Mouse (Mus musculus) T-cell, adult 2 months (primary cell): ENCODE results near the gene Hsph1.

Experiments used
- DNase-seq: peaks from one replicate; pipeline ENCODE4 v3.0.0; 2022; ENCODE audit warnings: low spot score

Gene Hsph1

GRCm38 (mm10) chr5:149642366-149642765 lies 6.2 kb upstream of the Hsph1 start:
- no peak for DNase-seq

GRCm38 (mm10) chr5:149641277-149641892 lies 5.2 kb upstream of the Hsph1 start:
- DNase-seq = no peak

GRCm38 (mm10) chr5:149637306-149637705 lies 1.1 kb upstream of the Hsph1 start:
- DNase-seq = no peak

- DNase-seq = no peak
These were observed 620 bp downstream of the Hsph1 start for GRCm38 (mm10) chr5:149635556-149635955.

- DNase-seq = no peak
These were observed 1.7 kb downstream of the Hsph1 start for GRCm38 (mm10) chr5:149634409-149635035.

- DNase-seq = no peak
These were observed 10.6 kb downstream of the Hsph1 start for GRCm38 (mm10) chr5:149625547-149625946.

GRCm38 (mm10) chr5:149623815-149624675 lies 12.1 kb downstream of the Hsph1 start:
- no peak for DNase-seq

GRCm38 (mm10) chr5:149622644-149623043 lies 13.5 kb downstream of the Hsph1 start:
- DNase-seq = no peak

- no peak for DNase-seq
These were observed 14.0 kb downstream of the Hsph1 start for GRCm38 (mm10) chr5:149622152-149622551.

GRCm38 (mm10) chr5:149617776-149618425 lies 18.3 kb downstream of the Hsph1 start:
- no peak for DNase-seq

GRCm38 (mm10) chr5:149616817-149617216 lies 19.4 kb downstream of the Hsph1 start:
- no peak for DNase-seq

- no peak for DNase-seq
These were observed 20.0 kb downstream of the Hsph1 start for GRCm38 (mm10) chr5:149616138-149616537.

- no peak for DNase-seq
These were observed 23.4 kb downstream of the Hsph1 start for GRCm38 (mm10) chr5:149612740-149613139.

GRCm38 (mm10) chr5:149612165-149612518 lies 24.0 kb downstream of the Hsph1 start:
- DNase-seq = no peak

GRCm38 (mm10) chr5:149611476-149612164 lies 24.6 kb downstream of the Hsph1 start:
- DNase-seq = no peak

- DNase-seq = no peak
These were observed 29.0 kb downstream of the Hsph1 start for GRCm38 (mm10) chr5:149607083-149607720.

GRCm38 (mm10) chr5:149603241-149603640 lies 32.9 kb downstream of the Hsph1 start:
- DNase-seq = no peak

- no peak for DNase-seq
These were observed 34.2 kb downstream of the Hsph1 start for GRCm38 (mm10) chr5:149601996-149602395.

GRCm38 (mm10) chr5:149597351-149597750 lies 38.8 kb downstream of the Hsph1 start:
- no peak for DNase-seq

- no peak for DNase-seq
These were observed 42.0 kb downstream of the Hsph1 start for GRCm38 (mm10) chr5:149594215-149594614.

GRCm38 (mm10) chr5:149589932-149590331 lies 46.2 kb downstream of the Hsph1 start:
- DNase-seq = no peak
